Mouse (Mus musculus) 3T3-L1 (cell line): Measurements from ENCODE around the gene Mpped2.

Source experiments
- DNase-seq: peaks from one replicate; pipeline ENCODE4 v3.0.0-alpha.2; 2015; ENCODE audit warnings: low read depth, low spot score

Mpped2 gene

DNA sequence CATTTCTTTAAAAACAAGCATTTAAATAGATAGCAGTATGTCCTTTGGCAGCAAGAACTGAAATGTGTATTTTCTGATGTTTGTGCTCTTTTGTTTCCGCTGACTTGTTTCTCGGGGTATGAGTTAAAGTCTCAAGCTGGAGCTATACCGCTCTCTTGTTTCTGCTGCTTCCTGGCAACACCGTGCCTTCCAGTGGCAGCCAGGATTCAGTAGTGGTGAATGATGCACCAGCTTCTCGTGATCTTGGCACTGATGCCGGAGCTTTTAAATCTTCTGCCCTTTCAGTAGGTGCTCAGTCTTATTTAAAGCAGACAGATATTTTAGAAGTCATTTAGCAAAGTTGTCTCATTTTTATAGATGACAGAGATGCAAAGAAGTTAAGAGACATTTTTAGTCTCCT lies 53.1 kb downstream of the Mpped2 start:
- DNase-seq: no peak

DNA sequence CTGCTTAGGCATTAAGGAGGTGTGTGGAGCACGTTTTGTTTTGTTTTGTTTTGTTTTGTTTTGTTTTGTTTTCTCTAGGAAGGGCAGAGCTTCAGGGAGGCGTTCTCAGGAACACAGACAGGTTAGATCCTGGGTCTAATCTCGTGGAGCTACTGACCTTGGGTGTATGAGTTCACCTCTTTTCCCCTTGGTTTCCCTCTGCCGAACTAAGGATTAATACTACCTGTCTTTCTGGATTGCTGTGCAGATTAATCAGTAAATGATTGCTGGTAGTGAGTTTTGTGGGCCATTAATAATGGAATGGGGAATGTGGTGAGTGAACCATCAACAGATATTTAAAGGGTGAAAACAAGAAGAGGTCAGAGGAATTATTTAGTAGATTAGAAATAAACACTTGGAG lies 53.8 kb downstream of the Mpped2 start:
- no peak for DNase-seq

DNA sequence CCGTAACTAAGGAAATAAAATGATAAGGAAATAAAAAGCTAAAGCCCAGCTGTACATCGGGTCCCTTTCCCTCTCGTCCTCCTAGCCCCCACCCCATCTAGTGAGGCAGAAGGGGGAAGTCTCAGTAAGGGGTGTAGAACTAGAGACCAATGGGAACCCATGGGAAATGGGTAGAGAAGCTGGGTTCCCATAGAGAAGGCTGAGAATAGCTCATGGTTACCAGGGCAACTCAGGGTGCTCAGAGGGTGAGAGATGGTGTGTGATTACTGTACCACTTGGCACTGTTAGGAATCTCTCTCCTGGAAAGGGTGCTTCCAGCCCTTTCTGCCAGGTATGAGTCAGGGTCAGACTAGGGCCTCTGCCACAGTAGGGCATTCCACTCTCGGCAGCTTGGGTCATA lies 54.3 kb downstream of the Mpped2 start:
- DNase-seq: no peak

DNA sequence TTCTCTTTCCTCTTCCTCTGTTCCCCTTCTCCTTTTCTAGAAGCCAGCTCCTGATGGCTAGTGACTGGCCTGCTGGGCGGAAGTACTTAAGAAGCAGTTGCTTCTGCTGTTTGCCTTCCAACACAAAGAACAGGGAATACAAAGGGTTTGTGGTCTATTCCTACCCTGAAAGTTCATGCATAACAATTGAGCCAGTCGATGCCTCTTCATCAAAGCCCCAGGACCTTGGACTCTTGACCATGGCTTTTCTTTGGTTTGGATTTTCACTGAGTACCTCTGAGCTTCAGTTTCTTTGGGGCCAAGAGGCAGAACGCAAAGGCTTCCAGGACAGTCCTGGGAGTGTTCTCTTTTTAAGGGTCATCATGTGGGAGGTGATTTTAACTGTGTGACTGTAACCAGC lies 57.8 kb downstream of the Mpped2 start:
- no peak for DNase-seq

DNA sequence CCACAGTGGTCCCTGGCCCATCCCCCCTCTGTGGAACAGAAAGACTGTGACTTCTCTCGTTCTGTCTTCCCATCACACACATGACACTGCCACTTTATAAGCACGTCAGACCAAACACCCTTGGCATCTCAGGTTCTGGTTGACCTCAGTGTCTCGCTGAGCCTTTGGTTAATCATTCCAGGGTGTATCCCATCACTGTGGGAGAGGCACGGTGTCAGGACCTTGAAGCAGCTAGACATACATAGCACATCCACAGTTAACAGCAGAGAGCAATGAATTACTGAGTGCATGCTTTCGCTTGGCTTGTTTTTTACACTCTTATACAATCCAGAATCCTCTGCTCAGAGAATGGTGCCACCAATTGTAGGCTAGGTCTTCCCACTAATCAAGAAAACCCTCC lies 60.6 kb downstream of the Mpped2 start:
- DNase-seq: no peak

DNA sequence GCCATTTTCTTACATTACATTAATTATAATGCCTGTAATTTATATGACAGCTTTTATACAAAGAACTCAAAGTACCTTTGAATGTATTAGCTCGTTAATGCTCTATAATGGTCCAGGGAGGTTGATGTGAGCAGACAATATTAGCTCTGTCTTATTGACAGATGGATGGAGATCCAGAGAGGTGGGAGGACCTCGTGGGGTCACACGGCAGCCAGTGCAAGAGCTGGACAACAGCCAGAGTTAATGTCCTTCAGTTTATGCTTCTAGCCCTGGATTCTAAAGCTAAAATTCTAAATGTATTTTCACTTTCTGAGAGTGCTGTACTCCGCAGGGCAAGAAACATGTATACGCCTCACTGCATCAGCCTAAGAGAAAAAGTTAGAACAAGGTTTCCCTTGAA lies 61.6 kb downstream of the Mpped2 start:
- DNase-seq: no peak

DNA sequence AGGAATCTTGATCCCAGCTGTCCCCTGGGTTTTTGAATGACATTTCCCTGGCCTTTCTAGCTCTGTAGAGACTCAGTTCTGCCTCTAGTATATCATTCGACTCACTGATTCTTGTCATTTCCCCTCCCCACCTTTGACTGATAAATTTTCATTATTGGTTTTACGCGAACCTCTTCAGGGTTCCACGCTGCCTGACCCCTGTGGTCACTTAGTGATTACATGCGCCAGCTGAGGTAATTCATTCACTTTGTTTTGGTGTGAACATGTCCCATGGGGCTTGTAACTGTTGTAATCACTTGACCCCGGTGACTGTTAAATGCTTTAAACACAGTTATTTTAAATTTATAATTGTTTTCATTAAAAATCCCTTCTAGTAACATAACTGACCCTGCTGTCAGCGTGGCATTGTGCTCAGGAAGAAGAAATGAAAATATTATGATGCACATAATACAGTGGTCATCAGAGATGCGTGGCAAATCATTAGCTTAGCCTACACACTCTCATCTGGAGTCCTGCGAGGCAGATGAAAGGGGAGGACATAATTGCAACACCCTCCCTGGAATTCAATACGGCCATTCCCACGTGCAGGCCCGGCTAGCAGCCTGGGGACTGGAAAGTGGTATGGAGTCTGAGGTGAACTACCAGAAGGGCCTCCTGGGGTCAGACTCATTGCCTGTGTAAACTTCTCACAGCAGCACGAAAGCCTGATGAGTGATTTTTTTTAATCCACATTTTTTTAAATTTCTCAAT lies 63.5 kb downstream of the Mpped2 start:
- no peak for DNase-seq

DNA sequence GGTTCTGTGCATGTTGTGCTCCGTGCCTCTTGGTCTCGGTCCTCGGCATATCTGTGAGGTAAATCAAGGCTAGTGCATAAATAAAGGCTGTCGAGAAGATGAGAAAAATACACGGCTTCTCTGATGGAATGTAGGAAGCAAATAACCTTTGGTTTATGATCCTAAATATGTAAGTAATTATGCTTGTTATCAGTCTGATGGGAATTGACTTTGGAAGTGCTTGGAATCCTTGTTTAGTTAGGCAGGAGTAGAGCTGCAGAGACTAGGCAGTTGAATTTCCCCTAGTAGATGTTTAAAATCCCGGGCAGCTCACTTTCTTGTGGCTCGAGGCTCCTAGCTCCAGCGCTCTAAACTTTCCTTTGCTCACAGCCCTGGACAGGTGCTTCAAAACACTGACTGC lies 69.9 kb downstream of the Mpped2 start:
- DNase-seq: no peak

DNA sequence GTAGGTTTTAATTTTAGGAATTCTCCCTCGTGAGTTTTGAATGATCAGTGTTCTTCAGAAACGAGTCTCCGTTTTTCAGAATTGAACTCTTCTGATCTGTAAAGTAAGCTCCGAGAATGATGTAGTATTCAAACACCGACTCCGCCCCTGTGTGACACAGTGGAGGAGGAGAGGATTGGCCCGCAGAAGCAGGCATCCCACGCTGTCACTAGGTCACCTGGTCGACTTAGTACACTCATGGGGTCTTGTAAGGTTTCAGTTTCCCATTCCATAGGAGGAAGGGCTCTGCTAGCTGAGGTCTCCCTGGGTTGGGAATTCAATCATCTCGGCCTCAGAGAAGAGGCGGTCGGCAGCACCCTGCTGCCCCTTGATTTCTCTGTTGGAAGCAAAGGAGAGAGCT lies 76.2 kb downstream of the Mpped2 start:
- no peak for DNase-seq

DNA sequence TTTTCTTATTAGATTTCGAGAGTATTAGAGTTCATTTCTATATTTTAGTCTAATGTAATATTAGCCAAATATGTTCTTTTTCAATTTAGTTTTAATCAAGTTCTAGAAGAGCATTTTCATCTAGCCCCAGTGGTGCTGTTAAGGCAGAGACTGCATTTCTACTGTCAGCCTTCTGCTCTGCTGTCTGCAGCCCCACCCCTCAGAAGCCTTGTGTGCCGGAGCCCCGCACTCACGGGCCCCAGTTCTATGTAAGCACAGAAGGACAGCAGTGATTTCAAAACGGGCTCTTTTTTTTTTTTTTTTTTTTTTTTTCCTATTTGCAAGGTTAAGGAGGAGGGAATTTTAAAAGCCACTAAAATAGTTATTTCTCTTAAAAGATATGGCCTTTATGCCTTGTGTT lies 79.6 kb downstream of the Mpped2 start:
- no peak for DNase-seq

DNA sequence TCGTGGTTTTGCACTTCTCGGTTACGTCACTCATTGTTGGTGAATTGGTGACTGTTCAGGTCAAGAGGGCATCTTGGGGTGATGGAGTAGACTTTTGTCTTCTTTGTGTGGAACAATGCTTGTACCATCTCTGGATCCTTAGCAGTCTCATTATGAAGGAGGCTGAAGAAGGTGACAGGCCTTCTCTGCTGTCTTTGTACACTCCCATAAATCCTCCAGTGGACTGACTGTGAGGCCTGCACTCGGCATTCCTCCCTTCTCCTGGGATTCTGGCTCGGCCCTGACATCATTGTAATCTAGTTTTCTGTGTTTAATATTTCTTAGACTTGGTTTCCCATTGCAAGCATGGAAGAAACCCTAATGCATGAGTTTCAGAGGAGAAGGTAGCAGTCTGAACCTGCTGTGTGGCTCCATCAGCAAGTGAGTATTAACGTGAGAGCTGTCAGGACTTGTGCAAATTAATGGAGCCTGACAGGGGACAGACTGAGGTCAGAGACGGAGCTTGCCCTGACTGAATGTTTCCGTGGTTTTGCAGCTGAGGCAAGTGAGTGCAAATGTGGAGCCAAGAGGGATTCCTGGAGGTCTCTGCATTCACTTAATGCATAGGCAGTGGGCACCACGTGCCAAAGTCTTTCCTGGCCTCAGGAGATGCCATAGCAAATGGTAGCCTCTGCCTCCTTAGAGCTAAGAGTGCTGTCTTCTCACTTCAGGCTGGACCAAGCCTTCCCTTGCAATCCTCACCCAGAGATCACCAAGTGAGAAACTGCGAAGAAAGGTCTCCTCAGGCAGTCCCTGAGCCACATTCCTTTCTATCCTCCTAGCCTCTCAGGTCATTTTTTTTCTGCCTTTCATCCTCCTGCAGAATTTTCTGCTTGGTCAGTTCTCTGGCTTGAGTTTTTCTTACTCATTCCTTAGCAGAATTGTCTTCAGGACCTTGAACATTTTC lies 81.5 kb downstream of the Mpped2 start:
- DNase-seq: no peak

DNA sequence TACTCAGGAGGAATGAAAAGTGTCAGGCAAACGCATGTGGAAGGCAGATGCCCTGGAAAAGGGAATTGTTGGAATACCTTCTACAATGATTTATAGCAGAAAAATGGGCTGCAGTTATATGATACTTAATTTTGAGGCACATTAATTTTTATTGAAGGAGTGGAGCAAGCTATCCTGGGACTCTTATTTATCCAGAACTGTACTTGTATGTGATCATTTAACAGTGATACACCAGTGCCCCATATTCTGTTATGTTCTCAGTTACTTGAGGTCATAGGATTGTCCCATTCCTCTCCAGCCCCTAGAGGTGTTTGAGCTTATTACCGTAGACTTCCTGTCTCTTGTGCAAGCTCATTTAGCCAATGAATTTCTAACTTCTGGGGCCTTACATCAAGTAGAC lies 82.9 kb downstream of the Mpped2 start:
- DNase-seq: no peak

DNA sequence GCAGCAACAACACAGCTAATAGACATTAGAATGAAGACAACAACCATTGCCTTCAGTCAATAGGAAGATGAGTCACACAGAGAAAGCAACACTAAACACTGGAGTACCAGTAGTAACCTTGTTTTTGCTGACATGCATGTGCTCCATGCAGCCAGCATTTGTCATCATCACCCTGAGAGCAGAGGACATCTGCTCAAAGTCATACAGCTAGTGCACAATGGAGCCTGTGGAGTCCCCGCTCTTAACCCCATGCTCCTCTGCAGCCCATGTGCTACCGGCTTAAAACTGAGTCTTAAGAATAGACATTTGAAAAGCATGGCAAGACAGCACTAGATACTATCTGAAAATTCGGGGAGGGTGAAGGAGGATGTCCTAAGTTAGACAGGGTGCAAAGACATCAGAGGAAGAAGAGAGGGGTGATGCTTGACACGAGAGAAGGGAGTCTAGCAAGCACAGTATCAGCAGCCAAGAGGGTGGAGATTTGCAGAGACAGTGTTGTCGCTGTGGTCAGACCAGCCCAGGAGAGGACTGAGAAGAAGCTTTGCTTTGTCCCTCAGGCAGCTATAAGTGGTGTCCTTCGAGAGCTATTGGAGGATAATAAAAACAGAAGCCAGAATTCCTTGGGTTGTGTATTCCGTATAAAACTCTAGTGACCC lies 85.9 kb downstream of the Mpped2 start:
- DNase-seq: no peak

DNA sequence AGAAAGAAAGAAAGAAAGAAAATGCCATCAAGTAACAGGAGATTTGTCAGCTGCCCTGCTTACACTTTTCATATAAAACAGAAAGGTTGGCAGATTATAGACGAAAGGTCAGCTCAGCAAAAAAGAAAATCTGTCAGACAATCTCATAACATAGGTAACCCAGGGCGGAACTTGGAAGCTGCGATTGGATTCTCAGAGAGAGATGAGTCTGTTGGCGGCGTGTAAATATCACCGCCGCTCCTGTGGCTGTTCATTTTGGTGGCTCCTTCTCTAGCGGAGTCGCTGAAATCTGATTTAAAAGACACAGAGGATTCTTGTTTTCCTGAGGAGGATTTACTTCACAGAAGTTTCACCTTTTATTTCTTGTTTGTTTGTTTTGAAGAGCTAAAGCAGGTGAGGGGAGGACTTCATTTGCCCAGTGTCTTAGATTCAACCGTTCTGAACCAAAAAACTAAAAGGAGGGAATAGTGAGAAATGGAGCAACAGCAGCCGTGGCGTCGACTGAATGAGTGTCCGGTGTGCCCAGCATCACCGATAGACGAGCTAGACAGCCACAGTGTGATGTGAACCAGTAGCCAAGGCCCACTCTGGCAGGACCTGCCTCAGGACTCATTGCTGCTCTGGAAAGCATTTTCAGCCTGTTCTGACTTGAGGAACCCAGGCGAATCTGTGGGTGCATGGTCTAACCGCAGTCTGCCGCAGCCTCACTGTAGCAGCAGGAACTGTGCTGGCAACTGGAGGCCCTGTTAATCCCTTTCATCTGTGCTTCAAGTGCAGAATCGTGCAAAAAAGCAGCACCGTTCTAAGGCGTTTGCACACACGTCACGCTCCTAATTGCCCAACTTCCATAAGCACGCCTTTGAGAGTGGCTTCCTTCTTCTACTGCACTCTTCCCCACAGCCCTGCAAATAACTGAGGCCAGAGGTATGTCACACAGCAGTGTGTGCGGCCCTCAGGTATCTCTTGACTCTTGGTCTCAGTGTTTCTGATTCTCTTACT lies 88.4 kb downstream of the Mpped2 start:
- no peak for DNase-seq

DNA sequence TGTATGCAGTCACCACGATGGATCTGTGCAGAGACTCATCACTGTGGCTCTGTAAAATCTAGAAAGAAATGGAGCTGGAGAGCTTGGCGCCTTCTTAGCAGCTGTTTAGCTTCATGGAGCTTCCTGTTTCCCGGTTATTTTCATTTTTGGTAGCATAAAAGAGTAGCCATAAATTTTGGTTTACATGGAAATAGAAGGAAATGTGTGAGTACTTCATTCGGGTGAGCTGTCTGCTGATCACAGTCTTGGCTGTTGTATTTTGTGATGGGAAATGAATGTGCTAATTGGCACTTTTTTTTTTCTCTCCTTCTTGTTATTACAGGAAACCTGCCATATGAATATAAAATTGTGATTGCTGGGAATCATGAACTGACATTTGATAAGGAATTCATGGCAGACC lies 90.2 kb downstream of the Mpped2 start:
- no peak for DNase-seq

DNA sequence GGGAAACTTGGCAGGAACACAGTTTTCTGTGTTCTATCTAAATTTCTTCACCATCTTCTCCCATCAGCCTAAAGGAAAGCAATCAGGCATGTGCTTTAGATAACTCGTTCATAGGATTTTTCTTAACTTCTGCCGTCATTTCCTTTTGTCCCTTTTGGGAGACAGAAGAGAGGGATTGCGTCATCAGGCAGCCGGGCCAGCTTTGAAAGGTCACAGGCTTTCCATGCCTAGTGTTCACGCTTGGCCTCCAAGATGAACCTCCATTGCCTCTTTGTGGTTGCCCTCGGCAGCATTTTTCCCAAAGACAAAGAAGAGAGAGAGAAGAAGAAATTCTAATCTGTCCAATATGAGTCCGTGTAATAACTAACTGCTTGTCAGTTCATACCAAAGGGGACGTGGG lies 95.0 kb downstream of the Mpped2 start:
- no peak for DNase-seq

DNA sequence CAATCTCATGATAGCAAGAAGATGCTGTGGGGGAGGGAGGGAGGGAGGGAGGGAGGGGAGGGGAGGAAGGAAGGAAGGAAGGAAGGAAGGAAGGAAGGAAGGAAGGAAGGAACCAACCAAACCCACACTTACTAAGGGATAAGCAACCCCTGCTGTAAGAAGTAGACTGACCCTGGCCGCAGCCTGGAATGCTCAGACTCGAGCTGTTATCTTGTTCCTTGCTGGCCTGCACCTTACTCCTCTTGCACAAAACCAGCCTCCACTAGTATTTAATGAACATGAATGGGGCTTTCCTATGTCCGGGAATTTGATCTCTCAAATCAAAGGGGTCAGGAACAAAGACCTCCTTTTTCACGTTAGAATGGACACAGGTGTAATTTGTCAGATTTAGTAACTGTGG lies 95.5 kb downstream of the Mpped2 start:
- no peak for DNase-seq

DNA sequence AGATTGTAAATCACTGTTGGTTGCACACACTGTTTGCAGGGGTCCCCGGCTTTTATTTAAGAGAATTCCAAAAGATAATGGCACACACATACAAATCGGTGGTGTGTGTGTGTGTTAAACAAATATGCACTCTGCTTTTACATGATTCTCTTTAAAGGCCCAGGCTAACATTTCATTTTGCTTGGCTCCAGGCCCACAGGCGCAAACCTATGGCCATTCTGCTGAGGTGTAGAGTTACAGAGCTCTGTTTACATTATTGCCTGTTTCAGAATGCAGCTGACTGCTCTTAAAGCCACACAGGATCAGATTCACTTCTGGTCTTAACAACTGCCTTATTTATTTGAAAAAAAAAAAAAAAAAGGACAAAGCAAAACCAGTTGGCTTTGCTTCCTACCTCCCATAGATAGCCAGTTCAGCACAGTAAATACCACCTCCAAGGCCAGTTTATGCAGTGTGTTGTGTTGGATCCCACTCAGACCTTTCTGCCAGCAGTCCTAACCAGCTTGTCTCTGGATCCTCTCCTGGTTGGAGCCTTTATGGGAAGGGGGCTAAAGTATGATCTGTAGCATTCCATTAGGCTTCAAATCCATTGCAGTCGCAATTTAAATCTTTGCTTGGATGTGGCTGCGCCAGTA lies 96.7 kb downstream of the Mpped2 start:
- peak; percentile 49 for DNase-seq

DNA sequence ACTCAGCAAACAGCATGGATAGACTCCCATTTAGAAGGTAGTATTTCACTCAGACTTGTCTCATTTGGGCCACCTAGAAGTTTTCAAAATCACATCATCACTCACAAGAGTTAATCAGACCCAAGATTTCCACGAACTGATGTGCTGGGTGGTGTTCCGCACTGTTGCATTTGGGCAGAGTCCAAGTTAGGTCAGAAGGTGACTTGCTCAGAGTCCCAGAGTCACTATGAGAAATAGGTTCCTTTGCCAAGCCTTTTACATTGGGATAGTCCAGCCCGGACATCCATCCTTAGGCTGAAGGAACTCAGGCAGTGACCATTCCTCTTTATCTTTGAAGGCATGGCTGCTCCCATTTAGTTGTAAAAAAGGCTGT lies 97.2 kb downstream of the Mpped2 start:
- no peak for DNase-seq

DNA sequence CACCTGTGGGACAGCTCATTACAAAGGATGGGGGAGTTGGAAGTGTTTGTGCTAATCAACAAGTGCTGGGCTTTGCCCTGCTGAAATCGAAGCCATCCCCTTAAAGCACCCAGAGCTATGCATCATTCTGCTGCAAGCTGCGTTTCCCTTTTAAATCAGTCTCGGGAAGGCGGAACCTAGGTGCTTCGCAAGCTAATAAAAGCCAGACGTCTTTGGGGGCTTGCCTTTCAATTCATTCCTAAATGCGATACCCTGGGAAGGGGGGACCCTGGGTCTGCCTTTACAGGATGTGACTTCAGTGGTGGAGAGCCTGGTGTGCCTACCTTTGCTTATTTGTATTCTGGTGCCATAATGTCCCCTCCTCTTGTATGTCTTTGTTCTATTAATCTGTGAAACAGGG lies 103.2 kb downstream of the Mpped2 start:
- DNase-seq: no peak

DNA sequence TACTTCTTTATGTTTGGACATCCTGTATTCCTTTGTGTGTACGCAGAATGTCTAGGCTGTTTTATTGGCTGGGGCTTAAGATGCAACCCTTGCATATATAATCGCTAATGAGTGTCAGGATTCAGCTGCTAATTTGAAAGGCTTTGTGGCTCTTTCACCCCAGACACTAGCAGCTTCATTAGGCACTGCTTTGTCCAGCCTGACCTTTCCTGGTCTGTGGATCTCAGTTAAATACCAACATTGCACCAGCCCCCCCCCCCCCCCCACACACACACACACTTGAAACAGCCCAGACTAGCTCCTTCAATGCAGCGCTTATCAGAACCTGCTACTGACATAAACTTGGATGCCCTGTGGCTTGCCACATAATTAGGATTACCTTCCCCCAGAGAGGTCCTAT lies 104.8 kb downstream of the Mpped2 start:
- no peak for DNase-seq
